ENCODE assay signal across 8 mouse cellular contexts in genomic region chr17:29660762-29661391, GRCm38 (mm10). TPM values are rescaled to one million over a fixed set of nuclear protein-coding genes. Genes with fewer than 3 reads are reported as not detected.
DNase-seq lines count a peak whose midpoint lies in the region; ATAC-seq and TF ChIP-seq lines count a peak whose summit lies in the region.

No protein-coding gene starts in this region.

- peak overlapping the region; percentile 79 for H3K4me3 ChIP-seq in kidney, embryonic 16.5 days (ENCODE audit: low read length)
- H3K4me3 ChIP-seq in MEL (ENCODE audit: control insufficient read depth in 1 of 2, insufficient read depth in 1 of 2, low read depth in 2 of 2, low read length in 2 of 2): peak overlapping the region; percentile 75 to 79
- peak overlapping the region; percentile 83 for H3K4me3 ChIP-seq in embryonic fibroblast, embryonic 13.5 days (ENCODE audit: insufficient read depth, low read length)
- H3K4me3 ChIP-seq in limb, embryonic 11.5 days (ENCODE audit: low read depth, low read length): peak overlapping the region; percentile 99
- peak overlapping the region; percentile 78 for H3K4me3 ChIP-seq in neural tube, embryonic 14.5 days (ENCODE audit: low read depth, low read length)

- TF ChIP-seq RAD21 in MEL (IDR thresholded peaks at IDR 0.05; ENCODE audit: low read depth, low read length): no peak

- peak overlapping the region; percentile 86 for H3K9ac ChIP-seq in kidney, embryonic 16.5 days (replicated peaks; ENCODE audit: low read length)
- H3K9ac ChIP-seq in MEL (ENCODE audit: control insufficient read depth, low read depth, low read length, poor library complexity, severe bottlenecking): peak overlapping the region; percentile 86
- H3K9ac ChIP-seq in limb, embryonic 11.5 days (ENCODE audit: low read length): peak overlapping the region; percentile 96
- peak overlapping the region; percentile 92 for H3K9ac ChIP-seq in neural tube, embryonic 14.5 days (replicated peaks; ENCODE audit: low read depth, low read length)

- H3K36me3 ChIP-seq in kidney, embryonic 16.5 days (ENCODE audit: insufficient read depth, low read length): peaks cover 4% of the 10 kb centered on the region; the same call in 1 of the 2 replicates
- peaks cover 9 to 23% of the 10 kb centered on the region in 2 experiments for H3K36me3 ChIP-seq in MEL (ENCODE audit: control insufficient read depth in 1 of 2, insufficient read depth in 2 of 2, low read length in 2 of 2)
- peaks cover 2% of the 10 kb centered on the region; the same call in 1 of the 2 replicates for H3K36me3 ChIP-seq in limb, embryonic 11.5 days (ENCODE audit: control insufficient read depth, insufficient read depth, low read length)
- peaks cover 4% of the 10 kb centered on the region; the same call in 1 of the 2 replicates for H3K36me3 ChIP-seq in neural tube, embryonic 14.5 days (ENCODE audit: control insufficient read depth, insufficient read depth, low read length)

- WGBS in kidney, embryonic 16.5 days: 0% methylated on average over 39 of the region's 41 CpGs
- WGBS in limb, embryonic 11.5 days: 1% methylated on average over 41 of the region's 41 CpGs
- under 1% methylated on average over 40 of the region's 41 CpGs for WGBS in neural tube, embryonic 14.5 days

- no peaks in the 10 kb centered on the region for H3K27me3 ChIP-seq in kidney, embryonic 16.5 days (ENCODE audit: insufficient read depth, low read length)
- H3K27me3 ChIP-seq in MEL (ENCODE audit: control insufficient read depth in 1 of 2, insufficient read depth in 2 of 2, low read length in 2 of 2): no peaks in the 10 kb centered on the region
- H3K27me3 ChIP-seq in limb, embryonic 11.5 days (ENCODE audit: control insufficient read depth, insufficient read depth, low read length): no peaks in the 10 kb centered on the region
- no peaks in the 10 kb centered on the region for H3K27me3 ChIP-seq in neural tube, embryonic 14.5 days (ENCODE audit: control insufficient read depth, insufficient read depth, low read length)

- TF ChIP-seq CTCF in MEL (IDR thresholded peaks at IDR 0.05 in 2 of 3, conservative IDR thresholded peaks at IDR 0.05 in 1 of 3; ENCODE audit: control insufficient read depth in 1 of 3, insufficient read depth in 1 of 3, low read depth in 2 of 3, low read length in 3 of 3, poor library complexity in 1 of 3, severe bottlenecking in 1 of 3): no peak
- no peak for TF ChIP-seq CTCF in embryonic fibroblast, embryonic 13.5 days (IDR thresholded peaks at IDR 0.05; ENCODE audit: borderline replicate concordance, insufficient read depth, low read length)

- H3K4me1 ChIP-seq in kidney, embryonic 16.5 days (ENCODE audit: insufficient read depth, low read length): peaks cover 10% of the 10 kb centered on the region; the same call in 1 of the 2 replicates
- peaks cover 12 to 21% of the 10 kb centered on the region in 2 experiments for H3K4me1 ChIP-seq in MEL (ENCODE audit: control insufficient read depth in 1 of 2, insufficient read depth in 2 of 2, low read length in 2 of 2)
- H3K4me1 ChIP-seq in embryonic fibroblast, embryonic 13.5 days (ENCODE audit: control insufficient read depth, insufficient read depth, low read length): no peaks in the 10 kb centered on the region; the same call in 1 of the 2 replicates
- H3K4me1 ChIP-seq in limb, embryonic 11.5 days (ENCODE audit: control insufficient read depth, insufficient read depth, low read length): 0 out of 2 replicates have a peak, but pooled peaks cover 4% of the 10 kb centered on the region
- peaks cover 5% of the 10 kb centered on the region; the same call in 1 of the 2 replicates for H3K4me1 ChIP-seq in neural tube, embryonic 14.5 days (ENCODE audit: control insufficient read depth, insufficient read depth, low read length)

- no peak for ATAC-seq in kidney, embryonic 16.5 days (ENCODE audit: low FRiP score, low TSS enrichment)
- ATAC-seq in limb, embryonic 11.5 days (ENCODE audit: insufficient number of reproducible peaks, low FRiP score, low TSS enrichment, low read depth): no peak; the same call in 1 of the 2 replicates
- ATAC-seq in neural tube, embryonic 14.5 days (ENCODE audit: low read depth): no peak; the same call in 1 of the 2 replicates

- peak in 1 of 2 experiments; percentile 9; a peak in 2 of 4 replicates for TF ChIP-seq POLR2A in MEL (IDR thresholded peaks at IDR 0.05; ENCODE audit: control insufficient read depth in 1 of 2, insufficient read depth in 1 of 2, low read depth in 1 of 2, low read length in 2 of 2, poor library complexity in 1 of 2)
- TF ChIP-seq POLR2A in embryonic fibroblast, embryonic 13.5 days (IDR thresholded peaks at IDR 0.05; ENCODE audit: low read depth, low read length): no peak

- no peaks in the 10 kb centered on the region for H3K9me3 ChIP-seq in kidney, embryonic 16.5 days (ENCODE audit: low read length)
- H3K9me3 ChIP-seq in MEL (replicated peaks; ENCODE audit: insufficient read depth, low read length): no peaks in the 10 kb centered on the region
- H3K9me3 ChIP-seq in limb, embryonic 11.5 days (ENCODE audit: control insufficient read depth, low read length): no peaks in the 10 kb centered on the region
- H3K9me3 ChIP-seq in neural tube, embryonic 14.5 days (ENCODE audit: control insufficient read depth, low read length): no peaks in the 10 kb centered on the region

- H3K27ac ChIP-seq in kidney, embryonic 16.5 days (ENCODE audit: low read length): peak overlapping the region; percentile 90
- peak overlapping the region; percentile 74 for H3K27ac ChIP-seq in MEL (ENCODE audit: control insufficient read depth, low read depth, low read length)
- peak overlapping the region; percentile 84 for H3K27ac ChIP-seq in embryonic fibroblast, embryonic 13.5 days (ENCODE audit: insufficient read depth, low read length)
- H3K27ac ChIP-seq in limb, embryonic 11.5 days (replicated peaks; ENCODE audit: low read depth, low read length): peak overlapping the region; percentile 80
- H3K27ac ChIP-seq in neural tube, embryonic 14.5 days (ENCODE audit: low read depth, low read length): peak overlapping the region; percentile 85

- no peak for TF ChIP-seq EP300 in MEL (IDR thresholded peaks at IDR 0.05; ENCODE audit: low read depth in 1 of 2, low read length in 2 of 2)

- peak overlapping the region; percentile 70 for H3K4me2 ChIP-seq in kidney, embryonic 16.5 days (replicated peaks; ENCODE audit: low read depth, low read length)
- peak overlapping the region; percentile 75 for H3K4me2 ChIP-seq in limb, embryonic 11.5 days (ENCODE audit: low read depth, severe bottlenecking)
- peak overlapping the region; percentile 91 for H3K4me2 ChIP-seq in neural tube, embryonic 14.5 days (ENCODE audit: low read depth, low read length)

- H3K79me2 ChIP-seq in MEL (ENCODE audit: control insufficient read depth, insufficient read depth, low read length, poor library complexity): peaks cover 13% of the 10 kb centered on the region

- DNase-seq in kidney, adult 11 months: no peak
- DNase-seq in MEL (ENCODE audit: low read depth, low spot score): peak; percentile 75
- DNase-seq in limb, embryonic 11.5 days (ENCODE audit: low spot score): no peak
- no peak for DNase-seq in urinary bladder, postnatal 4 days (ENCODE audit: low spot score in 2 of 2)
- no peak for DNase-seq in spleen, postnatal 14 days (ENCODE audit: low spot score in 2 of 2)

TF ChIP-seq in MEL, 35 proteins besides CTCF, POLR2A, EP300 and RAD21 (continues in another document):
- TF ChIP-seq MYC (IDR thresholded peaks at IDR 0.05; ENCODE audit: low read depth, low read length) (0 out of 2 replicates have a peak, but pooled peaks have one; percentile 30), ZMIZ1 (IDR thresholded peaks at IDR 0.05; ENCODE audit: low read depth, low read length) (no peak), JUND (IDR thresholded peaks at IDR 0.05; ENCODE audit: low read depth, low read length) (no peak)

RNA-seq across cellular contexts. Expression of gene Cmtr1, which starts 0.5 kb away (rescaled TPM):
- polyA plus RNA-seq in kidney, embryonic 16.5 days (2015; fragmentation: Nextera tagmentation; extraction: Ambion mirVana): 116 and 137 TPM in 2 replicates
- total RNA-seq in MEL (2012; rRNA removed): 77.9 and 82.2 TPM in 2 replicates
- 10 to 100 TPM; 47.3 to 99.6 TPM for polyA plus RNA-seq in MEL (2012; ENCODE audit: insufficient read depth in 1 of 2, insufficient read length in 2 of 2, low read depth in 1 of 2, low replicate concordance in 2 of 2, missing spikeins in 1 of 2)
- 68.9 and 76.3 TPM in 2 replicates for polyA plus RNA-seq in embryonic fibroblast, embryonic 13.5 days (2011; ENCODE audit: insufficient read length, low read depth, missing spikeins)
- 117 and 125 TPM in 2 replicates for polyA plus RNA-seq in limb, embryonic 11.5 days (2014; fragmentation: Nextera tagmentation; extraction: Ambion mirVana)
- polyA plus RNA-seq in neural tube, embryonic 14.5 days (2014; fragmentation: Nextera tagmentation; extraction: Ambion mirVana): 114 and 118 TPM in 2 replicates

RNA-seq across cellular contexts. Expression of gene Gm28043, which starts 46.2 kb away (rescaled TPM):
- polyA plus RNA-seq in kidney, embryonic 16.5 days (2015; fragmentation: Nextera tagmentation; extraction: Ambion mirVana): 2.5 TPM in 2 replicates
- total RNA-seq in MEL (2012; rRNA removed): 3.1 and 3.4 TPM in 2 replicates
- polyA plus RNA-seq in MEL (2012; ENCODE audit: insufficient read depth in 1 of 2, insufficient read length in 2 of 2, low read depth in 1 of 2, low replicate concordance in 2 of 2, missing spikeins in 1 of 2): 1 to 10 TPM in 1 of 2 experiments, not detected in 1; 1.3 TPM
- polyA plus RNA-seq in embryonic fibroblast, embryonic 13.5 days (2011; ENCODE audit: insufficient read length, low read depth, missing spikeins): 2.1 and 2.7 TPM in 2 replicates
- polyA plus RNA-seq in limb, embryonic 11.5 days (2014; fragmentation: Nextera tagmentation; extraction: Ambion mirVana): 2.9 and 3.1 TPM in 2 replicates
- 1.7 and 2.7 TPM in 2 replicates for polyA plus RNA-seq in neural tube, embryonic 14.5 days (2014; fragmentation: Nextera tagmentation; extraction: Ambion mirVana)

RNA-seq across cellular contexts. Expression of gene Rnf8, which starts 46.3 kb away (rescaled TPM):
- polyA plus RNA-seq in kidney, embryonic 16.5 days (2015; fragmentation: Nextera tagmentation; extraction: Ambion mirVana): 81.3 and 86.6 TPM in 2 replicates
- total RNA-seq in MEL (2012; rRNA removed): 32.9 and 40.3 TPM in 2 replicates
- 10 to 100 TPM in 1 of 2 experiments, not detected in 1; 49.2 TPM for polyA plus RNA-seq in MEL (2012; ENCODE audit: insufficient read depth in 1 of 2, insufficient read length in 2 of 2, low read depth in 1 of 2, low replicate concordance in 2 of 2, missing spikeins in 1 of 2)
- polyA plus RNA-seq in embryonic fibroblast, embryonic 13.5 days (2011; ENCODE audit: insufficient read length, low read depth, missing spikeins): 22.9 and 32.4 TPM in 2 replicates
- polyA plus RNA-seq in limb, embryonic 11.5 days (2014; fragmentation: Nextera tagmentation; extraction: Ambion mirVana): 116 TPM in 2 replicates
- 76.8 and 81.4 TPM in 2 replicates for polyA plus RNA-seq in neural tube, embryonic 14.5 days (2014; fragmentation: Nextera tagmentation; extraction: Ambion mirVana)

RNA-seq across cellular contexts. Expression of gene Ccdc167, which starts 56.0 kb away (rescaled TPM):
- 12.5 and 13.7 TPM in 2 replicates for polyA plus RNA-seq in kidney, embryonic 16.5 days (2015; fragmentation: Nextera tagmentation; extraction: Ambion mirVana)
- total RNA-seq in MEL (2012; rRNA removed): 12.2 and 13.4 TPM in 2 replicates
- polyA plus RNA-seq in MEL (2012; ENCODE audit: insufficient read depth in 1 of 2, insufficient read length in 2 of 2, low read depth in 1 of 2, low replicate concordance in 2 of 2, missing spikeins in 1 of 2): 10 to 100 TPM in 1 of 2 experiments, not detected in 1; 12.1 TPM
- polyA plus RNA-seq in embryonic fibroblast, embryonic 13.5 days (2011; ENCODE audit: insufficient read length, low read depth, missing spikeins): 10.8 and 11.0 TPM in 2 replicates
- 19.2 and 20.0 TPM in 2 replicates for polyA plus RNA-seq in limb, embryonic 11.5 days (2014; fragmentation: Nextera tagmentation; extraction: Ambion mirVana)
- 9.3 and 12.9 TPM in 2 replicates for polyA plus RNA-seq in neural tube, embryonic 14.5 days (2014; fragmentation: Nextera tagmentation; extraction: Ambion mirVana)
